Mouse (Mus musculus) cerebellum, postnatal 14 days (tissue): ENCODE data around the gene Timm8a1.
"Not testable (repeated sequence)": the region's sequence is repeated elsewhere in the genome, so short reads cannot be mapped to it uniquely, and the experiment has no call there.

Experiments
- DNase-seq, 2 experiments: peaks; one replicate each; pipeline ENCODE4 v3.0.0; 2021; ENCODE audit warnings: mixed read lengths in 2 of 2

Timm8a1 gene

DNA sequence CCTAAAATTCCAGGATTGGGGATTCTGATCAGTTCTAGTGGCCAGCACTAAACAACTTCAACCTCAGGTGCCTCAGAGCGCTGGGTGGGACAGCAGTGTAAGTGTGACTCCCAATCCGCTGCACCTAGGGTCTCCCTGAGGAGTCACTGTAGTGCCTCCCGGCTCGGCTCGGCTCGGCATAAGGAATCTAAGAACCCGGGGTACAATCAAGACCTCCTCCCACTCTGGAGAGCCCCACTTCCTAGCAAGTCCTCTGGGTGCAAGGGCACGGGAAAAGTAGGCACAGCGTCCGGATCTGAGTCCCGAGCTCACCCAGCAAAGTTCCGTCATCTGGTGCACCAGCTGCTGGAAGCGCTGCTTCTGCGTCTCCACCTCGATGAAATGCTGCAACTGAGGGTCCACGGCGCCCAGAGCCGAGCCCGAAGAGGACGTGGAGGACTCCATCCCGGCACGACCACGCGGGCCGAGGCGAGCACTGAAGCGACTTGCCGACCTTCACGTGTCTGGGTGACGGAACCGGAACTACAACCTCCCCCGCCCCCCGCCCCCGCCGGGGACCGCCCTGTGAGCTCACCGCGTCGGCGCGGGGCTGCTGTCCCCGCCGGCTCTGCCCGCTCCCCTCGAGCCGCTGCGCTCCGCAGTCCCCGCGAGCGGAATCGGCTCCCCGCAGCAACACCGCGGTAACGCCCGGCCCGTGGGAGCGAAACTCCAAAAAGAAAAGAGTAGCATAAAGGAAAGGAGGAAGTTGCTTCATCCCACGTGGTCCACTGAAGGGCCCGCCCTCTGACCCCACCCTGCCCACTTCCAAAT, at the start of gene Timm8a1:
Gene Timm8a1, minus strand, starts transcription at position 721 of the 810 bp plus-strand sequence.
- DNase-seq, result peak; percentile 50 to 59

DNA sequence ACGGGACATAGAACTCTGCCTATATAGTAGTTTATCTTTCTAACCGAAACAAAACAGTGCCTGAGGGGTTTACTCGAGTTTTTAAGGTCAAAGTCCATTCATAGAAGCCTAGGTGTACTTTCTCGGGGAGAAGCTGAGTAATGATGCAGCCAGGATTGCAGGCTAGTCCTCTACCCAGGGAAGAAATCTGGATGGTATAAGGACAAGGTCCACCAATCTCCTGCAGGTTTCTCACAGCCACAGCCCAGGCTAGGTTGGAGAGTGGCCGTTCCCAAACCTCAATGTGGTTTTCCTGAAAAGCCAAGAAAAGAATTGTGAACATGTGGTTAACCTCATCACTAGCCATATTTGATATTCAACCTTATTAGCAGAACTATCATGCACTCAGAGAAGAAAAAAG, 48.2 kb upstream of the Timm8a1 start:
- no peak for DNase-seq

DNA sequence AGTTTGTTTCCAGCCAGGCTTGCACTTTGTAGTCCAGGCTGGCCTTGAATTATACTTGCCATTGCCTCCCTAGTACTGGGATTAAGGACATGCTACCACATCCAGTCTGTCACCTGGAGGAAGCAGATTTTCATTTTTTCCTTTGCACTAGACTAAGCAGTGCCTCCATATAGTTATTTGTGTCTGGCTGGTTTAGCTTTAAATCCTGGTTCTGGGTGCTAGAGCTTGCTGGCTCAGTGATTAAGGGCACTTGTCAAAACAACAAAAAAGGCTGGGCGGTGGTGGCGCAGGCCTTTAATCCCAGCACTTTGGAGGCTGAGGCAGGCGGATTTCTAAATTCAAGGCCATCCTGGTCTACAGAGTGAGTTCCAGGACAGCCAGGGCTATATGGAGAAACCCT, 47.3 kb upstream of the Timm8a1 start:
- no peak for DNase-seq

DNA sequence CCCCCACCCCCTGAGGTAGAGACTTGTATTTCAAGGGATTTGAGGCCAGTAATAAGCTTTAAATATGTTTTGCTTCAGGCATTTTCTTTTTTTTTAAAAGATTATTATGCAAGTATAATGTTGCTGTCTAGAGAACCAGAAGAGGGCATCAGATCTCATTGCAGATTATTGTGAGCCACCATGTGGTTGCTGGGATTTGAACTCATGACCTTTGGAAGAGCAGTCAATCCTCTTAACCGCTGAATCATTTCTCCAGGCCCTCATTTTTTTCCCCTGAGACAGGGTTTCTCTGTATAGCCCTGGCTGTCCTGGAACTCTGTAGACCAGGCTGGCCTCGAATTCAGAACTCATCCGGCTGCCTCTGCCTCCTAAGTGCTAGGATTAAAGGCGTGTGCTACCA, 46.6 kb upstream of the Timm8a1 start:
- DNase-seq, result no peak

DNA sequence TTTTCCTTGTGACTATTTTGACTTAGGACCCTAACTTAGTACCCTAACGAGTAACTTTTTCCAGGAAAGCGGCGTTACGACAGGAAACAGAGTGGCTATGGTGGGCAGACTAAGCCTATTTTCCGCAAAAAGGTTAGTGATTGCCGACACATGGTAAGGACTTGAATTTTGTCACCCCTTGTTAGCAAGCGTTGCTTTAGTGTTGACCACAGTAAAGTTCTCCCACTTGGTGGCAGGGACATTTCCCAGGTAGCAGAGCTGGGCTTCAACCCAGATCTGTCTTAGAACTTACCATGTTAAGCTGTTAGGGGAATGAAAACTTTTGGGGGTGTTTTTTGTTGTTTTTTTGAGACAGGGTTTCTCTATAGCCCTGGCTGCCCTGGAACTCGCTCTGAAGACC, 44.8 kb upstream of the Timm8a1 start:
- DNase-seq, result no peak

DNA sequence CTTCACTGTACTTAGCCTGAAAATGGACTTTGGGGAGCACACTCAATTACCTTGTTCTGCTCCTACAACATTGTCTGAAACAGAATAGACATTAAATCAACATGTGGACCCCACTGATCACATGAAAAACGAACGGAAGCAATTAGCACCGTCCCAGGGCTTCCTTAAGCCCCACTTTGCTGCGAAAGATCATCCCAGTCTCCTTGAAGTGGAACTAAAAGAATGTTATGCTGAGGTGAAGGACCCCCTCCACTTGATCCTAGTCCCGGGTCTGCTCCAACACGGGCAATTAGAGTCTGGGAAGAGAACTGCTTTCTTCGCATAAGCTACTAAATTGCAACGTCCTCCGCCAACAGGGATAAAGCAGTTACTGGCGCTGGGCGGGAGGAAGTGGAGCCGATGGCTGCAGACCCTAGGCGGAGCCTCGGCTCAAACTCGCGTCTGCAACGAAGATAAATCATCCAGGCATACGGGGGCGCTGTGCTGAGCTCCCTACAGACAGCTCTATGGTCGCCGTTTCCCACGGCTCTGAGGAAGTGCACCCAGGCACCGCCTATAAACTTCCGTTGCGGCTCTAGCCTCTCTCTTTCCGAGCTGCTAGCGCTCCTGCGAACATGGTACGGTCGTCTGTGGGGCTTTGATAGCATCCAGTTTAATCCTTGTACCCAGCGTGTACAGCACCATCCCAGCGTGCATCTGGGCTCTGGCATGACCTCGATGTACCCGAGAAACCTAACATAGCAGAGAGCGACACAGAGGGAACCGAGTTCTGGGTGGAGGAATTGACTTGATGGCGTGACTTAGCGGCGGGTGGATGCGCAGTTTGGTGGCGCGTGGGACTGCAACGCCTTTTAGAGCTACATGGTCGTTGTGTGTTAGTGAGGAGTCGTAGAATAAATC, 43.7 kb upstream of the Timm8a1 start, which contains the start of gene Rpl36a:
Gene Rpl36a, plus strand, starts transcription at position 552 of the 900 bp plus-strand sequence.
- DNase-seq, result peak; percentile 90 to 96

DNA sequence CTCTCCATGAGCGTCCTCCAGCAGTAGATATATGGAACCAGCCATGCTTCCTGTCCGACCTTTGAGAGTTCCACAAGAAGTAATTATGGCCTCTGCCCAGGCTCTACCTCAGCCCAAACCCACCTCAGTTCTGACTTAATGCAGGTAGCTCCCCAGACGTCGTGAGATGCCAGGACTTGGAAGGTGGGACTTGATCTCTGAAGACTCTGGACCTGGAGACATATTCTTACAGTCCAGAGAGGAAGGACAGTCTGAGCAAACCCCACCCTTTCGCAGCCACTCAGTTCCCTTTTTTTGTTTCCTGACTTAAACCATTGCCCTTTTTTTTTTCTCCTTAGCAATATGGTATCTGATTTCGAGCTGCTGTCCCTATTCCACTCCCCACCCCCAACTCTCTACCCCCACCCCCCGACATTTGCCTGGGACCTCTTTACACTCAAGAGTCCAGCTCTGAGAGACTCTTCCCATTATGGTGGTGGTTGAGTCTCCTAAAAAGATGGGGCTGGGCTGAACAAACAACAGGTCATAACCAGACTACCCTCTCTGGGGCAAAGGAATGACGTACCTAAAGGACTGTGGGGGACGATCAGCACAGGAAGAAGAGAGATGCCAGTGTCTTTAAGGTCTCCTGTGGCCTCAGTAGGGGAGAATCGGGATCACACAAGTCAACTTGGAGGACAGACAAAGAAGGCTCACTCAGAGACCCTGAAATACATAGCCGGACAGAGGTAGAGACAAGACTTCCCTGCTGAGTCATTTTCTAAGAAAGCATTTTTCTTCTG, 41.4 kb upstream of the Timm8a1 start, which contains the start of gene Btk:
Gene Btk, minus strand, starts transcription at position 683 of the 782 bp plus-strand sequence.
- no peak for DNase-seq

DNA sequence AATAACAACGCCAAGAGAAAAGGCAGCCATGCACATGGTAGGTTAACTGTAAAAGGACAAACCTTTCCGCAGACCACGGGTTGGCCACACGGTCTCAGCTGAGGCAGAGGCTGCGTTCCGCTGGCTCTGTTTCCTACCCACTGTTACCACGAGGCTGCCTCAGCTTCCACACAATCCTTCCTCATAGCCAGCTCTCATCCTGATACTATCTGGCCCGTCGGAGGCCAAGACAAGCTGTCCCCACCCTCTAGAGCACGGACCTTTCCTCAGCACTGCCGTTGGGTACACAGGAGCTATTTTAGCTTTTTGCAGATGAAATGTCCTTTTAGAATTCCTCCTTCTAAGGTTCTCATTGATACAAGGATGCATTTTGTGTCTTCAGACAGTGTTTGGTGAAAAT, 40.6 kb upstream of the Timm8a1 start:
- no peak for DNase-seq

DNA sequence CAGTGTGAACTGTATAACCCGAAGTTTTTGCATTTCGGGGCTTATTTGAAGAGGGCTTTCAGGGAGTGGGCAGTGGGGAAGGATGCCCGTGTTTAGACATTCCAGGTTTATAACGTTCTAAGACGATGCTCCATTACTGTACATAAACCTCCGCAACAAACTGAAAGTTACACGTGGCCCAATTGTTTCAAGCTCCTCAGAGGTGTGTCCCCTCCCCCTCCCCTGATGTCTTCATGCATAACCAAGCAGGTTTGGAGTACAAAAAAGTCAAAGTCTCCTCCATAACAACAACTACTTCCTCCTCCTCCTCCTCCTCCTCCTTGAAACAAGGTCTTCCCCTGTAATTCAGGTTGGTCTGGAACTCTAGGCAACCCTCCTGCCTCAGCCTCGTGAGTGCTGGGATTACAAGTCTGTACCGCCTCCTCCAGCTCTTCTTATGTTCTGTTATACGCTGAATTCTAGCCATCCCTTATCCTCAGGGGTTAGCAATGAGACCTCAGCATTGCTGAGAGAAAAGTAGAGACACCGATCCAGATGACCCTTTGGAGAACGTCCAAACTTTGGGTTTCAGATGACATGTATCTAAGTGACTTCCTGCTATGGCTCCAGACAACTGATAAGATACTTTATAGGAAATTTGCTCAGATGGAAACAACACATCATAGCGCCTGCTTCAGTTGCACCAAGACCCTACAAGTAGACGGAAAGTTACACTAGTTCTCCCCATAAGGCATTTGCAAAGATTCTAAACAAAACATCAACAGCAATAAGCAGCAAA, 39.1 kb upstream of the Timm8a1 start:
- DNase-seq, result no peak

DNA sequence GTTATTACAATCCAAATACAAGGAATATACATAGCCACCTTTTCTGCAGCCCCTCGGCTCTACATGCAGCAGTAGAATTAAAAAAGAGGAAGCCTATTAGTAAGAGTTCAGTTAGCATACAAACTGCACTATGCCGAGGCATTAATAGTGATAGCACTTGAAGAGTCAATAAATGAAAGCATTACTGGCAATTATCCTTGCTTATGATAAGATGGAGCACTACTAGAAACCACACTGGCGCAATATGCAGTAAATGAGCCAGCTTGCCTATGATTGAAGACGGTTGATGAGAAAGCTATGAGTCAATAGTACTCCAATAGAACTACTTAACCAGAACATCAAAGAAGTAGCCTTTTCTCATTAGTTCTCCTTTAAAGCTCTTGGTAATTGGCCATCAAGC, 36.2 kb upstream of the Timm8a1 start:
- no peak for DNase-seq

DNA sequence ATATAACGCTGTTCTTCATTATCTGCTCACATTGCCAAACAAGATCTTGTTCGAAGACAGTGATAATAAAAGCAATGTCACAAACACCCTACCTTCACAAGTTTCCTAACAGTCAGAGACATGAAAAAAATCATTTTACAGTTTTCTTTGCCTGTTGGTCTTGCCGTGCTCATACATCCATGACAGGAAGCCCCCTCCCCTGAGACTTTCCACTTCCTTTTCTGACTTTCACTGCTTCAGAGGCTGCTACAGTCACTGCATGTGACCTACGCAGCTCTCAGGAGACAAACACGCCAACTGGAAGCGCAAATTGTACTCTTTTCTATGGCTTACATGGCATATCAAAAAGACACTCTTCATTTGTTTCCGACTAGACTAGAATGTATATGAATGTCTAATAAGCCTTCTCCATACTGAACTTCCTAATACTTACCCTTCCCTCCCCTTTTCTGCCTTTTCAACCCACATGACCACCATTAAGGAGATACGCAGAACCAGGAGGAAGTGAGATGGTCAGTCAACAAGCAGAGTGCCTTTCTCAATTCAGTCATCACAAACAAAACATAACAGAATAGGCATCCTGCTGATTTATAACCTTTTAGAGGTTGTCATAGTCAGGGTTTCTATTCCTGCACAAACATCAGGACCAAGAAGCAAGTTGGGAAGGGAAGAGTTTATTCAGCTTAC, 25.0 kb upstream of the Timm8a1 start:
- no peak for DNase-seq

DNA sequence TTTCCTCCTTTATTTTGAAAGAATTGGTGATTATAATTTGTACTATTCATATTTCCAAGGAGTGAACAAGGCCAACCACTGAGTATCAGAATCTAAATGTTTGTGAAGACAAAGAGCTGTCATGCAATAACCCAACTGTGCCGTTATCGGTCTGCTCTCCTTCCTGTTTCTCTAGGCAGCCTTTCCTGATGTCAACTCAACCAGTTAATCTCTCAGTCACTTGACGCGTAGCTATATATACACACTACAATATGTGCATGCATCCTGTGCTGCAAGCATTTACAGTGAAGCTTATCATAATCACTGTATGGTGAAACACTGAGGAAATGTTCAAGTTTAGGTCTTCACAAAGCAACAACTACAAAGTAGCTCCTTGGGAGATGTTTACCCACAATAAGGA, 22.7 kb upstream of the Timm8a1 start:
- no peak for DNase-seq

DNA sequence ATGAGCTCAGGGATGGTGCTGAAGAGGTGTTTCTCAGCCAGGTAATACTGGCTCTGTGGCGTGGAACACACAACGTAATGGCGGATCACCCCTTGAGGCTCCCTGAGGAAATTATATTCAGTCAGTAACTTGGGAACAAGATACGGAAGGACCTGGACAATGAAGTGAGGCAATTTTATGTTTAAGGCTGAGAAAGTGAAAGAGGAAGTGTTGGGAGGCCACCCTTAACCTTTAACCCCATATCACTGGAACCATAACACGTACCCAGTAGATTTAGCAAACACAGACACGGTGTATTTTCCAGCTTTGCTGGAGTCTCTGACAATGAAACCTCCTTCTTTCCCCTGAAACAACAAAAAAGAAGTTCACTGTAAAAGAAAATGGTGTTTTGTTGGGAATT, 12.8 kb upstream of the Timm8a1 start:
- DNase-seq, result no peak

DNA sequence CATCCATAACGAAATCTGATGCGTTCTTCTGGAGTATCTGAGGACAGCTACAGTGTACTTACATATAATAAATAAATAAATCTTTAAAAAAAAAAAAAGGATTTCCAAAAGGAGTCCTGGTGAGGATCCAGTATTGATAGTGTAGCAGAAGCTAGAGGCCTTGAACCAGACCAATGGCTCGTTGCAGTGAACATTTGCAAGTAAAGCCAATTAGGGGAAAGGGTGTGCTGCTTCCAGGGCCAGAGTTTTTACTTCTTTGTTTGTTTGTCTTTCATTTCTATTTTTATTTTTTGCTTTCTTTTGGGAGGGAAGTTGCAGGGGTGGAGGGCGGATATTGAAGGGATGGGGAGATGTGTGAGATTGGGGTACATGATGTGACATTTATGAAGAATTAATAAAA, 11.7 kb upstream of the Timm8a1 start:
- DNase-seq, result no peak

DNA sequence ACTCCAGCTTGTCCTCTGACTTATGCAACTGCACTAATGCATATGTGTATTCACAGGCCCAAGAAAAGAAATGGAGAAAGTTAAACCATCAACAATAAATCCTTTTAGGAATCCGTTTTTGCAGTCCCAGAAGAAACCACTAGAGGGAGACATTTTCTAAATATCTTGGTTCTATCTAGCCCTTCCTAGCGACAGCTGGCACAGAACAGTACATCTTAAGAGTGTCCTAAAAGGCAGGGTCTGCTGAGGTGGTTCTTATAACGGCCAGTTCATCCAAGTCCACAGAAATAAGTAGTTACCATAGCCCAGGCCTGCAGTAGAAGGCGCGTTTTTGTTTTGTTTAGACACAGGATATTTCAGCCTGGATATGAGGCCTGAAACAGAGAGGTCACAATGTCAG, 9.2 kb upstream of the Timm8a1 start:
- peak; percentile 58 to 63 for DNase-seq

DNA sequence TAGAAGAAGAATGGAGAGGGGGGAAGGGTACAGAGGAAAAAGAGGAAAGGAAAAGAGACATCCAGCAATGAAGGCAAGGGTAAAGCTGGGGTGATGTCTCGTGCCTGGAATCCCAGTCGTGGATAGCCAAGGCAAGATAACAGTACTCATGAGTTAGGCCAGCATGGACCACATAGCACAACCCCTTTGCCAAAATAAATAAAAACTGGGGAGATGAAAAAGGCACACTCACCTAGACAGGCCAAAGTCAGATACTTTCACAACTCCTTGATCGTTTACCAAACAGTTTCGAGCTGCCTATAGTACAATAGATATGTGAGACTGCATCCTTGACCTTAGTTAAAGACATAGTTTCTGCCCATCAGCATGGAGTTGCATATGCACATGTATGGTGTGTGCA, 5.7 kb upstream of the Timm8a1 start:
- DNase-seq, result no peak

DNA sequence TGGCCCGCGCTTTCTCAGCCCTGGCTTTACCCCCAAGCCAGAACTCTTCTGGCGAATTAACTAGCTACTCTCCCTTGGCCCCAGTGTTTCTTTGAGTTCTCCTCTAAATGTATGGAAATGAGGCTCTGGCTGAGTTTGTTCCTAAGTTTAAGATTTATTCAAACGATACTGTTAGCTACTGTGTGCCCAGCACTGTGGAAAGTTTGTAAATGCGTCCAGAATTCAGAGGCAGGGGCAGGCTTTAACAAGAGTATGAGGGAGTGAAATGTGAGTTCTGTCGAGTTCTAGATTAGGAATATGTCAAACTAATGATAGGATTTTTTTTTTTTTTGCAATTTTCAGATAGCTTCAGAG, 267 bp upstream of the Timm8a1 start:
- no peak for DNase-seq

DNA sequence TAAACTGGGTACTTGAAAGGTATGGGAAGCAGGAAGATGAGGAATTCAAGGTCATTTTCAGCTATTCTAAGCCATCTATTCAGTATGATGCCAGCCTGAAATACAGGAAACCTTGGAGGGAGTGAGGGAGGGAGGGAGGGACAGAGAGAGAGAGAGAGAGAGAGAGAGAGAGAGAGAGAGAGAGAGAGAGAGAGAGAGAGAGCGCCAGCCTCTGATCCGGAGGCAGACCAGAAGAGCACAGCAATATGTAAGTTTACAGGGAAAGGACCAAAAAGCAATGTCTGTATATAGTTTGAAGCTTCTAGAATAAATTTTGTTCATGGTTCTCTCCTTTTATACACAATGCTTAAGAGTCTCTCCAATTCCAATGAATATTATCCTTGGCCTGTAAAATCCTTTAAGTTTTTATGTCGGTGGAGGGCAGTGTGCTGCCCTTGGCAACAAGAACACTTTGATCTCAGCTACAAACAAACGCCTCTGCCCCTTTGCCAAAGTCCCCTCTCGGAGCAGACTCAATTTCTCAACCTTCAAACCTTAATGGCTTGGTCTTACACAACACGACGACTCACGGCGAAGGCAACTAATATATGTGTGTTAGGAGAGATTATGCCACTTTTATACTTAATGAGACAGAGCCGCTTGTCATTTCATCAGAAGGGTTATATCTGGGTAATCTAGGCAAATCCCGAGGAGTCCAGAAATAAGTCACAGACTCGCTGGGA, 1.1 kb downstream of the Timm8a1 start:
- DNase-seq, result peak; percentile 1 to 2

DNA sequence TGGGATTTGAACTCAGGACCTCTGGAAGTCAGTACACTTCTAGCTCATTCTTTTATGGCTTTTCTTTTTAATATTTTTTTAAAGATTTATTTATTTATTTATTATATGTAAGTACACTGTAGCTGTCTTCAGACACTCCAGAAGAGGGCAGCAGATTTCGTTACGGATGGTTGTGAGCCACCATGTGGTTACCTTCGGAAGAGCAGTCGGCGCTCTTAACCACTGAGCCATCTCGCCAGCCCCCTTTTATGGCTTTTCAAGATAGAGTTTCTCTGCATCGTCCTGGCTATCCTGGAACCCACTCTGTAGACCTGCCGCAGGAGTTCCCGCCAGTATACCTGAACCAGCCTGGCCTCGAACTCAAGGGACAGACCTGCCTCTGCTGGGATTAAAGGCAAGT, 1.9 kb downstream of the Timm8a1 start:
- DNase-seq, result not testable (repeated sequence)

DNA sequence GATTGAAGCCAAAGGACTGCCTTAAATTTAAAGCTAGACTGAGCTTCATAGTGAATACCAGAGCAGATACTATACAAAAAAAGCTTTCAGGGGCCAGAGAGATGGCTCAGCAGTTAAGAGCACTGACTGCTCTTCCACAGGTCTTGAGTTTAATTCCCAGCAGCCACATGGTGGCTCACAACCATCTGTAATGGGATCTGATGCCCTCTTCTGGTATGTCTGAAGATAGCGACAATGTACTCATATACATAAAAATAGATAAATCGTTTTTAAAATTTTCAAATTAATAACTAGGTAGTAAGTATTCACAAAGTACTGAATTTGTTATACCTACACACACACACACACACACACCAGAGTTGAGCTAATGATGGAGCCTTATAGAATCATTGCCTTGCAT, 8.3 kb downstream of the Timm8a1 start:
- no peak for DNase-seq

DNA sequence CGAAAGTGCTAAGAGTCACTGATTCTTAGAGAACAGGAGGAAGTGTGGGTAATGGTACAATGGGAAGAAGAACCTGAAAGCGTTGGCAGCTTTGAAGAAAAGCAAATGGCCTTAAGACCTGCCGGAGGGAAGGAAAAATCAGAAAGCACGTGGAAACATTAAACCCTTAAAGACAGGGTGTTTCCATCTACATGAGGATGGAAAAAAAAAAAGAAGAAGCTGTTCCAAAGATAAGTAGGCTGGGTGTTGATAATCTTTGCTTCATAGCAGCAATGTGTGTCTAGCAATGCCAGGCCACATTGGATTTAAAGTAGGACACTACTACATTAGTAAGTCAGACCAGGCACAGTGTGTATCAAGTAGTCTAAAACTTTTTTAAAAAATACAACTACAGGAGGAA, 16.4 kb downstream of the Timm8a1 start:
- no peak for DNase-seq
